Mouse (Mus musculus): Measurements from ENCODE around the gene Herc4.

DNA sequence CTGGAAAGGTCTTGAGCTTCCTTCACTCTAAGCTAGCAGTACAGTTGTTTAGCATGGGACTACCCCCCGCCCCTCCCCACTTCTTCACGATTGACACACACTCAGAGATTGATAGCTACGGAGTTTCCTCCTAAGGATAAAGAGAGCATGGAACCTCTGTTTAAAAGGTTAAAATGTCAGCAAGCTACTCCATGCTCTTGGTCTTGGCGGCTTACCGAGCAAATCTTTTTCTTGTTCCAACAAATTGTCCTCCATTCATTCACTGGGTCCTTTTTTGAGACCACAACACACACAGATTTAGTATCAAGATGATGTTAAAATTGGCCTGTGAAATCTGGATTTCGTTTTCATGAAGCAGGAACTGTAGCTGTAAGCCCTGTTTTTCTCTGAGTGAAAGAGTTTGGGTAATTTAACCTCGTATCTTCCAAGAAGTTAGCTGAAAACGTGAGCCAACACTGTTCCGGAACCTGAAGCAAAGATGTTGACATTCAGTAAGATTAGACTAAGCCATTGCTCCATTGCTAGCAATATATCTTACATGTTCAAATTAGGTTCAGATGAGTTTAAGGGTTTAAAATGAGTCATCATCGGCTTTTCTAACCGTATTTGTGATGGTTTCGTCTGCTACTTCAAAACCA is 693 bp upstream of the Herc4 start:
- no peak for TF ChIP-seq GATA1 (IDR thresholded peaks at IDR 0.05; ENCODE audit: low read length)
- no peak for TF ChIP-seq TAL1 (IDR thresholded peaks at IDR 0.05; ENCODE audit: low read length)

Data from erythroblast, embryonic 14.5 days (primary cell).